Mouse (Mus musculus) kidney, embryonic 15.5 days (tissue): ENCODE measurements at regions not wholly inside any gene's neighbourhood (a gene's known extent, or its start where the extent isn't known, plus 50 kb on each side); places are given as distances from the start of the nearest gene placed in this dataset.

Experiments
- ATAC-seq: fragments of 200-750 bp; cut with Nextera tagmentation; replicated peaks from 2 replicates; pipeline ENCODE4 v1.8.0; 2017; ENCODE audit warnings: moderate TSS enrichment; ENCODE audit not compliant: low FRiP score
- H3K27ac ChIP-seq: fragments of 300-500 bp; sonication (generic); 2 replicates; pipeline ENCODE4 v1.5.1; 2015; ENCODE audit warnings: mild to moderate bottlenecking, inconsistent platforms
- H3K27me3 ChIP-seq: fragments of 300-500 bp; sonication (generic); 2 replicates; pipeline ENCODE4 v1.6.1; 2015; ENCODE audit warnings: inconsistent platforms
- H3K36me3 ChIP-seq: fragments of 300-500 bp; sonication (generic); 2 replicates; pipeline ENCODE4 v1.6.1; 2015; ENCODE audit warnings: inconsistent platforms
- H3K4me1 ChIP-seq: fragments of 300-500 bp; sonication (generic); 2 replicates; pipeline ENCODE4 v1.6.1; 2015; ENCODE audit warnings: inconsistent platforms
- H3K4me2 ChIP-seq: fragments of 300-500 bp; sonication (generic); 2 replicates; pipeline ENCODE4 v1.6.1; 2015; ENCODE audit warnings: moderate library complexity, mild to moderate bottlenecking, inconsistent platforms
- H3K4me3 ChIP-seq: fragments of 300-500 bp; sonication (generic); replicated peaks from 2 replicates; pipeline ENCODE4 v1.5.1; 2015; ENCODE audit warnings: mild to moderate bottlenecking, inconsistent platforms
- H3K9ac ChIP-seq: fragments of 300-500 bp; sonication (generic); 2 replicates; pipeline ENCODE4 v1.6.1; 2015; ENCODE audit warnings: mild to moderate bottlenecking, inconsistent platforms
- H3K9me3 ChIP-seq: fragments of 300-500 bp; sonication (generic); replicated peaks from 2 replicates; pipeline ENCODE4 v1.6.1; 2016; ENCODE audit warnings: inconsistent platforms
- WGBS: fragments of 180-500 bp; shearing (Covaris S2); methylation state at CpG from one replicate; pipeline ENCODE4 v1.1.7; 2015; ENCODE audit warnings: mixed read lengths; 5-methylcytosine and 5-hydroxymethylcytosine counted together

DNA sequence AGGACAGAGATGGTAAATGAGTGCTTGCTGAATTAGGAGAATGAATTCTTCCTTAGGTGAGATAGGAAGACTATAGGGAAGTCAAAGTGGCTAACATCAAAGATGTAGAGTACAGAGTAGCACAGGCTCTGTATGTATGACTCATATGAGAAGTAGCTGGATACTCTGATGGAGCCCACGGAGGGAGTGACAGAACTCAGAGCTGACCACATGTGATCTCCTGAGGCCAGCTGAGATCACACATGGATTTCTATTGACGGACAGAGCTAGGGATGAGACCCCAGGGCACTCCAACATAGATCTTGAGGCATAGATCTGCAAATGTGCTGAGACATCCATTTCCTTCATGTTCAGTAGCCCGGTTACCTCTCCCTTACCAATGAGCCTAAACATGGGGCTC, 66.0 kb downstream of the Cops8 start:
- no peaks in the 10 kb centered on the region for H3K27me3 ChIP-seq
- H3K9me3 ChIP-seq = no peaks in the 10 kb centered on the region
- ATAC-seq = no peak
- no peak overlapping the region for H3K4me2 ChIP-seq
- no peak overlapping the region for H3K9ac ChIP-seq
- peaks cover 1% of the 10 kb centered on the region; the same call in 1 of the 2 replicates for H3K4me1 ChIP-seq
- no peak overlapping the region for H3K4me3 ChIP-seq
- no peaks in the 10 kb centered on the region for H3K36me3 ChIP-seq
- H3K27ac ChIP-seq = no peak overlapping the region
- WGBS = 84% methylated on average over 3 of the region's 3 CpGs

DNA sequence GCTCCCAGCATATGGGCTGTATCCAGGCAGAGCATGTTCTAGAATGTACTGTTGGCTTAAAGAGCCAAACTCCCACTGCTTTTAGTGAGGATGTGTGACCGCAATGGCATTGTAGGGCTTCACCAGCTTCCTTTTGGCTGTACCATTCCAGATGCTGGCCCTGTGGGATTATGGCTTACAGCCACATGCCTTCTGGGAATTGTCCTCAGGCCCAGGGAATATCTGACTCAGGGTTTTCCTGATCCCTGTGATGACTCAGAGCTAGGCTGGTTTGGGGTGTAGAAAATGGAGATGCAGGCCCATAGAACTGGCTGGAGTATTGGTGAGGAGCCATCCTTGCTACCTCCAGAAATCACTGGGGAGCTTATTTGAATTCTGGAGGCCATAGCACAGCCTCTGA, 66.5 kb downstream of the Cops8 start:
- H3K9me3 ChIP-seq = no peaks in the 10 kb centered on the region
- H3K4me1 ChIP-seq = peaks cover 2% of the 10 kb centered on the region; the same call in 1 of the 2 replicates
- no peaks in the 10 kb centered on the region for H3K36me3 ChIP-seq
- no peaks in the 10 kb centered on the region for H3K27me3 ChIP-seq
- H3K27ac ChIP-seq = no peak overlapping the region
- ATAC-seq = no peak
- no peak overlapping the region for H3K4me3 ChIP-seq
- H3K9ac ChIP-seq = no peak overlapping the region
- H3K4me2 ChIP-seq = no peak overlapping the region
- 91% methylated on average over 1 of the region's 1 CpGs for WGBS

GRCm38 (mm10) chr1:90670346-90670745, 67.6 kb downstream of the Cops8 start:
- no peaks in the 10 kb centered on the region for H3K36me3 ChIP-seq
- H3K4me3 ChIP-seq = no peak overlapping the region
- H3K4me2 ChIP-seq = no peak overlapping the region
- 84% methylated on average over 3 of the region's 3 CpGs for WGBS
- peaks cover 2% of the 10 kb centered on the region; the same call in 1 of the 2 replicates for H3K4me1 ChIP-seq
- no peak overlapping the region for H3K27ac ChIP-seq
- no peaks in the 10 kb centered on the region for H3K9me3 ChIP-seq
- no peak overlapping the region for H3K9ac ChIP-seq
- no peaks in the 10 kb centered on the region for H3K27me3 ChIP-seq
- no peak for ATAC-seq

DNA sequence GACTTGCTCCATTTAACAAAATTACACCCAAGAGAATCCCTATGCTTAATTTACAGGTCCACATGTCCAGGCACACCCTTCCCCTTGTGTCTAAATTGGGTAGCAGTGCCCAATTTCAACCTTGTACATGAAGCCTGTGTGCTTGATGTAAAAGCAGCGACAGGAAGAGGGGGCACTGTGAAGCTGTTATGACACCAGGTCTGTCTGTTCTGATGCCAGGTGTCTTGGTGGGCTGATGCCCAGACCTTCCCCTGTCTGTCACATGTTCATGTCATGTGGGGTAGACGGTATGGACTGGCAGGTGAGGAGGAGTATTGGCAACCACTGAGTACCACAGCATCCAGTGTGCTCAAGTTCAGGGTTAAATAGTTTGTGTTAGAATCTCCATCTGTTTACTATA, 71.0 kb downstream of the Cops8 start:
- Histone ChIP-seq H3K27me3 (no peaks in the 10 kb centered on the region), H3K9me3 (no peaks in the 10 kb centered on the region), H3K4me3 (no peak overlapping the region), H3K27ac (no peak overlapping the region), H3K4me1 (peaks cover 20% of the 10 kb centered on the region), H3K4me2 (no peak overlapping the region), H3K9ac (no peak overlapping the region), H3K36me3 (no peaks in the 10 kb centered on the region)
- 68% methylated on average over 2 of the region's 2 CpGs for WGBS
- ATAC-seq = no peak

DNA sequence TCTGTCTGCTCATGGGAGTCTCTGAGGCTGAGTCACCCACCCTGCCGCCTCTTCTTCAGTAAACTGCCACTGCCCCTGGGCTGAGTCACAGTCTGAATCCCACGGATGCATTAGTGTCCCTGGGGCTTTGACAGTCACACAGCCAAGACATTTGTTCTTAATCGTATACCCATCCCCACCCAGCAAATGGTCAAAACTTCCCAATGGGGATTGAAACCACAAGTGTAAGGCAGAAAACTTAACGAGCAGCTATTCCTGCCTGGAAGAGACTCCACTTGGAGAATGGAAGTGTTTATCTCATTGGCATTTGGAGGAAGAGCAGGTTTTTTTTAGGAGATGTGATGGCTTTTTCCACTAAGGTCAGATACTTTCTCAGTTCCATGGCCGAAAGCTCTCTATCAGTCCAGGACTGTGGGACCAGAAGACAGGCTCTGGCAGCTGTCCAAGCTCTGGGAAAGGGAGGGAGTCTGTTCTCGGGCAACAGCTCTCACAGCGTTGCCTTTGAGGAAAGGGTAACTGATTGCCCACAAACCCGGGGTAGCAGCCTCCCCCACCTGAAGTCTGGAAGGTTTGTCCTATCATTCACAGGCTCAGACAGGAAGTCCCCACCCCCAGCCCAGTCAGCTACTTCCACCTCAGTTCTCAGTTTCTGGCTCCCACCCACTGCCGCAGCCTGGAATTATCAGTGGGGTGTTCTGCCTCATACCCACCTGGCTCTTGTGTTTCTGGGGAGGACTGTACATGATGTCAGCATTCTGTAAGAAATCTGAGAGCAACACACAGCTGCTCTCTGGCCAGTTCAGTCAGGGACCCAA, 73.6 kb downstream of the Cops8 start:
- Histone ChIP-seq H3K4me2 (peak overlapping the region; percentile 34), H3K36me3 (no peaks in the 10 kb centered on the region), H3K27me3 (no peaks in the 10 kb centered on the region), H3K4me3 (no peak overlapping the region), H3K4me1 (peaks cover 28% of the 10 kb centered on the region), H3K9me3 (no peaks in the 10 kb centered on the region), H3K9ac (no peak overlapping the region), H3K27ac (0 out of 2 replicates have a peak overlapping the region, but pooled peaks have one; percentile 15)
- ATAC-seq = no peak
- 27% methylated on average over 9 of the region's 9 CpGs for WGBS

GRCm38 (mm10) chr1:90677188-90677587, 74.4 kb downstream of the Cops8 start:
- ATAC-seq = no peak
- no peaks in the 10 kb centered on the region for H3K36me3 ChIP-seq
- no peak overlapping the region for H3K4me2 ChIP-seq
- H3K9ac ChIP-seq = no peak overlapping the region
- H3K27me3 ChIP-seq = no peaks in the 10 kb centered on the region
- H3K9me3 ChIP-seq = no peaks in the 10 kb centered on the region
- no peak overlapping the region for H3K27ac ChIP-seq
- H3K4me3 ChIP-seq = no peak overlapping the region
- peaks cover 28% of the 10 kb centered on the region for H3K4me1 ChIP-seq

- ATAC-seq = no peak
- H3K27ac ChIP-seq = no peak overlapping the region
- H3K4me3 ChIP-seq = no peak overlapping the region
- no peaks in the 10 kb centered on the region for H3K36me3 ChIP-seq
- WGBS = 69% methylated on average over 1 of the region's 1 CpGs
- H3K27me3 ChIP-seq = no peaks in the 10 kb centered on the region
- no peak overlapping the region for H3K9ac ChIP-seq
- no peaks in the 10 kb centered on the region for H3K9me3 ChIP-seq
- peaks cover 28% of the 10 kb centered on the region for H3K4me1 ChIP-seq
- no peak overlapping the region for H3K4me2 ChIP-seq
Observed at GRCm38 (mm10) chr1:90677651-90678201, 74.9 kb downstream of the Cops8 start.

GRCm38 (mm10) chr1:90678416-90678815, 75.6 kb downstream of the Cops8 start:
- Histone ChIP-seq H3K27me3 (no peaks in the 10 kb centered on the region), H3K4me2 (no peak overlapping the region), H3K4me3 (no peak overlapping the region), H3K36me3 (no peaks in the 10 kb centered on the region), H3K9ac (no peak overlapping the region), H3K9me3 (no peaks in the 10 kb centered on the region), H3K4me1 (peaks cover 28% of the 10 kb centered on the region), H3K27ac (no peak overlapping the region)
- 48% methylated on average over 2 of the region's 2 CpGs for WGBS
- no peak for ATAC-seq

- Histone ChIP-seq H3K4me3 (no peak overlapping the region), H3K4me1 (peaks cover 13% of the 10 kb centered on the region), H3K36me3 (no peaks in the 10 kb centered on the region), H3K9ac (no peak overlapping the region), H3K27ac (no peak overlapping the region), H3K4me2 (no peak overlapping the region), H3K9me3 (no peaks in the 10 kb centered on the region), H3K27me3 (no peaks in the 10 kb centered on the region)
- WGBS = 81% methylated on average over 5 of the region's 5 CpGs
- ATAC-seq = no peak
Observed at GRCm38 (mm10) chr1:90688086-90688485, 85.3 kb downstream of the Cops8 start.

DNA sequence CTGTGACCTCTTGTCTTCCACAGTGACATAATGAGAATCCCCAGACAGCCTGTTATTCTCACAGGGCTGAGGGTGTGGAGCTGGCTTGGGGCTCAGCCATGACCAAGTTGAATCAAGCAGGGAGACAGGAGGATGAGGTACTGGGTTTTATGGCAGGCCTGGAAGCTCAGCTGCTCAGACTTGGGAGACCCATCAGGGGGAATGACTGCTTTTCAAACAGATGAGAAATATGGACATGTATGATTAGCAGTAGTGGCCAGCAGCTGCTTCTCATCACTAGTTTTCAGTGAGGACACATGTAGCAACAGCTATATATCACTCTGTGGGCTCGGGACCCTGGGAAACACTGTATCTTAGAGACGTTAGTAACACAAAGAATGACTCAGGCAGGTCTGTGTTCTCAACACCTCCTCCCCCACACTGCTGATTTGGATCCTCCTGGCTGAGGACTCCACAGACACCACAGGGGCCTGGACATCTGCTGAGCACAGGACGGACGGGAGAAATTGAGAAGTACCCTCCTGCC, 87.9 kb downstream of the Cops8 start:
- Histone ChIP-seq H3K4me1 (peaks cover 18% of the 10 kb centered on the region), H3K9me3 (no peaks in the 10 kb centered on the region), H3K4me2 (no peak overlapping the region), H3K9ac (no peak overlapping the region), H3K27me3 (no peaks in the 10 kb centered on the region), H3K27ac (peak overlapping the region; percentile 82), H3K4me3 (no peak overlapping the region), H3K36me3 (no peaks in the 10 kb centered on the region)
- 27% methylated on average over 4 of the region's 4 CpGs for WGBS
- peak; percentile 82 for ATAC-seq

DNA sequence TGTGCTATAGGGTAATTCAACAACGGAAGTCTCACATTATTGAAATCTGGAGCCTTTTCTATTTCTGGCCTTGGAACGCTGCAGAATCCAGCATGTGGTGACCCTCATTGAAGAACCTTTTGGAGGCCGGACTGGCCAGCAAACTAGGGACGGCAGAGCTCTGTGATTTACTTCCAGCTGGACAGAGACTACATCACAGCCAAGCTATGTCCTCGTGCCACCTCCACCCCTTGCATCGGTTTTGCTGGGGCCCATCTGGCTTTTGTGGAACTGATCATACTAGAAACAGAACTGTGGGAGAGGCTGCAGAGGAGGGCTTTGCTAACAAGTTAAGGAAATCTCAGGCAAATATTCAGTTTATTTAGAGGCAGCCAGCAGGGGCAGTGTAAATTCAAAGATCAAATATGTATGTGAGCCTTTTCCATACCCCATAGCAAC, 88.4 kb downstream of the Cops8 start:
- peaks cover 18% of the 10 kb centered on the region for H3K4me1 ChIP-seq
- H3K9ac ChIP-seq = no peak overlapping the region
- H3K4me2 ChIP-seq = no peak overlapping the region
- WGBS = 25% methylated on average over 6 of the region's 6 CpGs
- H3K27ac ChIP-seq = peak overlapping the region; percentile 82
- H3K36me3 ChIP-seq = no peaks in the 10 kb centered on the region
- no peak overlapping the region for H3K4me3 ChIP-seq
- peak; percentile 72 for ATAC-seq
- no peaks in the 10 kb centered on the region for H3K9me3 ChIP-seq
- H3K27me3 ChIP-seq = no peaks in the 10 kb centered on the region

GRCm38 (mm10) chr1:90692851-90693250, 90.1 kb downstream of the Cops8 start:
- peaks cover 18% of the 10 kb centered on the region for H3K4me1 ChIP-seq
- H3K4me3 ChIP-seq = no peak overlapping the region
- H3K9me3 ChIP-seq = no peaks in the 10 kb centered on the region
- no peaks in the 10 kb centered on the region for H3K36me3 ChIP-seq
- 52% methylated on average over 1 of the region's 1 CpGs for WGBS
- no peaks in the 10 kb centered on the region for H3K27me3 ChIP-seq
- no peak for ATAC-seq
- no peak overlapping the region for H3K9ac ChIP-seq
- no peak overlapping the region for H3K4me2 ChIP-seq
- no peak overlapping the region for H3K27ac ChIP-seq
